Mouse (Mus musculus) heart, adult 9 months (tissue): ENCODE results near the gene Bglap2.
"Not testable (repeated sequence)": the region's sequence is repeated elsewhere in the genome, so short reads cannot be mapped to it uniquely, and the experiment has no call there.

Experiments
- DNase-seq, 2 experiments: peaks; one replicate each; pipeline ENCODE4 v3.0.0; 2022; ENCODE audit warnings: low spot score in 2 of 2

Bglap2 gene

GRCm38 (mm10) chr3:88378599-88378998 lies at the start of gene Bglap2:
Gene Bglap2, minus strand, starts transcription at chr3:88378699.
- not testable (repeated sequence) for DNase-seq

GRCm38 (mm10) chr3:88427342-88427905 lies 48.9 kb upstream of the Bglap2 start:
- DNase-seq: no peak

GRCm38 (mm10) chr3:88425708-88426420 lies 47.4 kb upstream of the Bglap2 start:
- no peak for DNase-seq

GRCm38 (mm10) chr3:88425330-88425689 lies 46.8 kb upstream of the Bglap2 start:
- DNase-seq: no peak

- peak; percentile 98 for DNase-seq
Observed at GRCm38 (mm10) chr3:88424605-88425329, 46.3 kb upstream of the Bglap2 start, which contains the start of gene Slc25a44. Gene Slc25a44, minus strand, starts transcription at chr3:88425139.

GRCm38 (mm10) chr3:88422020-88422720 lies 43.7 kb upstream of the Bglap2 start:
- DNase-seq: no peak

GRCm38 (mm10) chr3:88420771-88421170 lies 42.3 kb upstream of the Bglap2 start:
- no peak for DNase-seq

GRCm38 (mm10) chr3:88418016-88418415 lies 39.5 kb upstream of the Bglap2 start:
- DNase-seq: no peak

- no peak for DNase-seq
Observed at GRCm38 (mm10) chr3:88415668-88416067, 37.2 kb upstream of the Bglap2 start.

GRCm38 (mm10) chr3:88412636-88413035 lies 34.1 kb upstream of the Bglap2 start:
- DNase-seq: no peak

GRCm38 (mm10) chr3:88411681-88412080 lies 33.2 kb upstream of the Bglap2 start:
- DNase-seq: peak in 1 of 2 experiments; percentile 31

GRCm38 (mm10) chr3:88410645-88411031 lies 32.1 kb upstream of the Bglap2 start:
- DNase-seq: peak in 1 of 2 experiments; percentile 29

- DNase-seq: peak; percentile 95 to 96
Observed at GRCm38 (mm10) chr3:88409741-88410644, 31.5 kb upstream of the Bglap2 start, which contains the start of gene Pmf1. Gene Pmf1, minus strand, starts transcription at chr3:88410331.

- no peak for DNase-seq
Observed at GRCm38 (mm10) chr3:88408953-88409352, 30.5 kb upstream of the Bglap2 start.

- DNase-seq: no peak
Observed at GRCm38 (mm10) chr3:88407529-88407928, 29.0 kb upstream of the Bglap2 start.

- peak; percentile 46 to 67 for DNase-seq
Observed at GRCm38 (mm10) chr3:88407090-88407489, 28.6 kb upstream of the Bglap2 start.

- no peak for DNase-seq
Observed at GRCm38 (mm10) chr3:88403522-88404230, 25.2 kb upstream of the Bglap2 start.

GRCm38 (mm10) chr3:88398666-88399065 lies 20.2 kb upstream of the Bglap2 start:
- no peak for DNase-seq

- no peak for DNase-seq
Observed at GRCm38 (mm10) chr3:88395742-88396141, 17.2 kb upstream of the Bglap2 start.

GRCm38 (mm10) chr3:88395288-88395687 lies 16.8 kb upstream of the Bglap2 start:
- DNase-seq: no peak
